Mouse (Mus musculus): ENCODE data around the gene Deaf1.

Deaf1 gene

DNA sequence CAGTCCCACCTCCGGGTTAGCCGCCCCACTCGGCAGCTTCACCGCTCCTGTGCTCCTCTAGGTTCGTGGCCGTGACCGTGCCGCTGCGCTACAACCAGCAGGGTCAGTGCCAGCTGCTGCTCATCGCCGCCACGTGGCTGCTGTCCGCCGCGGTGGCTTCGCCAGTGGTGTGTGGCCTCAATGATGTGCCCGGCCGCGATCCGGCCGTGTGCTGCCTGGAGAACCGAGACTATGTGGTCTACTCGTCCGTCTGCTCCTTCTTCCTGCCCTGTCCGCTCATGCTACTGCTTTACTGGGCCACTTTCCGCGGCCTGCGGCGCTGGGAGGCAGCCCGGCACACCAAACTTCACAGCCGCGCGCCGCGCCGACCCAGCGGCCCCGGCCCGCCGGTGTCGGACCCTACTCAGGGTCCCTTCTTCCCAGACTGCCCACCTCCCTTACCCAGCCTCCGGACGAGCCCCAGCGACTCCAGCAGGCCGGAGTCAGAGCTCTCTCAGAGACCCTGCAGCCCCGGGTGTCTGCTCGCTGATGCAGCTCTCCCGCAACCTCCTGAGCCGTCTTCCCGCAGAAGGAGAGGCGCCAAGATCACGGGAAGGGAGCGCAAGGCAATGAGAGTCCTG is 33.5 kb downstream of the Deaf1 start:
- DNase-seq: no peak

- DNase-seq: no peak
Measured at GRCm38 (mm10) chr7:141292583-141293388, 34.7 kb downstream of the Deaf1 start.

DNA sequence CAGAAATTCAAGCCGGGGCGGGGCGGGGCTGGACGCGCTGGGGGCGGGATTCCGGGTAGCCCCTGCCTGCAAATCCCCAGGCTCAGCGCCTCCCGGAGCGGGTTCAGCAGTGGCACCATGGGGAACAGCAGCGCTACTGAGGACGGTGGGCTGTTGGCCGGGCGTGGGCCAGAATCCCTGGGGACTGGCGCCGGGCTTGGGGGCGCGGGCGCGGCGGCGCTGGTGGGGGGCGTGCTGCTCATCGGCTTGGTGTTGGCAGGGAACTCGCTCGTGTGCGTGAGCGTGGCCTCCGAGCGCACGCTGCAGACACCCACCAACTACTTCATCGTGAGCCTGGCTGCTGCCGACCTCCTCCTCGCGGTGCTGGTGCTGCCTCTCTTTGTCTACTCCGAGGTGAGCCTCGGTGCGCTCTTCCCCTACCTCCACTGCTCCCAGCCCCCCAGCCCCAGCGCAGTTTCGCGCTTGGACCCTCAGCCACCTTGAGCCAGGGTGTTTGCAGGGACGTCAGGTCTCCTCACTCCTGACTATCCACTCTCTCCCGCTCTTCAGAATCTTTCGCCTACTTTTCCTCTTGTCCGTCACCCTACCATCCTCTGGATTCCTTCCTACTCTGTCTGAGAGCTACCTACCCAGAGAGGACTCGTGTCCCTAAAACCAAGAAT is 35.4 kb downstream of the Deaf1 start, which contains the start of gene Drd4:
Gene Drd4, plus strand, starts transcription at position 86 of the 662 bp plus-strand sequence.
- DNase-seq: no peak

DNA sequence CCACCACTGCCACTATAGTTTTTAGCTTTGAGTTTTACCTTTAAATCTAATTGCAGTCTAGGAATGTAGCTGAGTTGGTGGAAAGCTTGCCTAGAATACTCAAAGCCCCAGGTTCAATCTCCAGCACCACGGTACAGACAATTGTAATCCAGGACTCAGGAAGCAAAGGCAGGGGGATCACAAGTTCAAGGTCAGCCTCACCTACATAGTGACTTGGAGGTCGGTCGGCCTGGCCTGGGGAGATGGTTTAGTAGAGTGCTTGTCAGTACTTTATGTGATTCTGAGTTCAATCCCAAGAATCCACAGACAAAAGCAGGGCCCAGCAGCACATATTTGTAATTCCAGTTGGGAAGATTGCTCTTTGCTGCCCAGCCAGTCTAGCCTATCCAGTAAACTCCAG is 39.4 kb downstream of the Deaf1 start:
- no peak for DNase-seq

DNA sequence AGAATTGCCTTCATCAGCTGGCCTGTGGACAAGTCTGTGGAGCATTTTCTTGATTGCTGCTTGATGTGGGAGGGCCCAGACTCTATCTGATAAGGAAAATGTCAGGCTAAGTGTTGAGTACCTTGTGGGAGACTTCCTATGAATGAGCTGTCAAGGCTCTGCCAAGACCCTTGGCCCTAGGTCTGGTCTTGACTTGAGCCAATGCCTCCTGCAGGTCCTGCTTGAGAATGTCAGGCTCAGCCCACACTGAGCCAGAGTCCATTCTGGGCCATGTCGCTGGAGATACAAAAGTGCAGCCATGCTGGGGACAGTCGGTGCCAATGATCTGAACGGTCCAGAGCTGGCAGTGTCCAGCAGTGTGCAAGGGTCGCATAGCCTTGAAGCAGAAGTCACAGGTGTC is 44.7 kb downstream of the Deaf1 start:
- DNase-seq: no peak

- DNase-seq: peak; percentile 40
Measured at GRCm38 (mm10) chr7:141281442-141281841, 46.0 kb downstream of the Deaf1 start.

GRCm38 (mm10) chr7:141278766-141279590 is 48.5 kb downstream of the Deaf1 start, which contains the start of gene Sct:
Gene Sct (minus strand): TSS chr7:141279133.
- DNase-seq: peak; percentile 49

DNA sequence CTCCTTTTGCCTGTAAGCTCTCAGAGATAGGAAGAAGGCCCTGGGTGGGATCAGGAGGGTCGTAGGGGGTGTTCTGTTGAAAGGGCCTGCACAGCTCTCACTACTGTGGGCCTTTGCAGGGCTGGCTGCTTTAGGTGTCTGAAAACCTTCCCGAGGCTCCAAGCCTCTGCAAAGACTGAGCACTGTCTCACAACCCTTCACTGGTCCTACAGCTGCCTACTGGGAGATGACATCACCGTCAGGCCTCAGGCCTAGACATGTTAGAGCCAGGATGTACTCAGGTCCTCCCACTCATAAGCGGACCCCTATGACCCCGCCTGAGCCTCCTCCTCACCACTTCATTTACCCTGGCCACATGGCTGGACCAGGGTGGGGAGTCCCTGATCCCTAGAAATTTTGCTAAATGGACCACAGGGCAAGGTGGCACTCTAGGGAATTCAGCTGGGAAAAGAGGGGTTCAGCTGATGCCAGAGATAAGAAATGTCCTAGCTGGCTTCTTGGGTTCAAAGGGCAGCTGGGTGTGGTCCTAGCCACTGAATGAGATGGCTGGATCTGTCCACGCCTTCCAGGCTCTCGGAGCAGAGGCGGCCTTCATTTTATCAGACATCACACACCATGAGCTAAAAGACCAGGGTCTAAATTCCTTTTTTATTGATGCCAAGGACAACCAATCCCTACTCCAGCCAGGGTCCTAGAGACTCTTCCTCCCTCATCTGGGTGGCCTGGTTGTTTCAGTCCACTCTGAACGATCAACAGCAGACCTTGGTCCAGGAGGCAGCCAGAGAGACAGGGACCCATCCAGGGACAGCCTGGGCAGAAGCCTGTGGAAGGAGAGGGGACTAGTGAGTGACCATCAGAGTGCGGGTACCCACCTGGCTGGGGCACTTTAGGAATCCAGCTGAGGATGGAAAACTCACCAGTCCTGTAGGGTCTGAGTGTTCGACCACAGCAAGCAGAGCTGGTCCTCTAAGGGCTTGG is 49.5 kb downstream of the Deaf1 start:
- no peak for DNase-seq

DNA sequence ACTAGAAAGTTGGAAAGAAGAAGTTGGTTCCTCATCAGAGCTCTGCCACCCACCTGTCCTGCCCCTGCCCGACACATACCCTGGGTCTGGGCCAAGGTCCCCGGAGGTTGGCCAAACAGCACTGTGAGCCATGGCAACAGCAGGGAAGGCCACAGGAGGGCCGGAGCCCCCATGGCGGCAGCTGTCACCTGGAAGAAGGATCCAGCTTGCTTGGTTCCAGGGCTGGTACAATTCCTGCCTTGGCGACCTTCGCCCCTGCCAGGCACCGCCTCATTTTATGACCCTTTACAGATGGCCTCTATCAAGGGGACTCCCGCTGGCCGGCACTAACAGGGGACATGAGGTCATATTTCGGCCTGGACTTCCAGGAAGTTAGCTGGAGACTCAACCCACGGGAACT is 50.9 kb downstream of the Deaf1 start, which contains the start of gene Cdhr5:
Gene Cdhr5, minus strand, starts transcription at position 241 of the 400 bp plus-strand sequence.
- DNase-seq: peak; percentile 87

DNA sequence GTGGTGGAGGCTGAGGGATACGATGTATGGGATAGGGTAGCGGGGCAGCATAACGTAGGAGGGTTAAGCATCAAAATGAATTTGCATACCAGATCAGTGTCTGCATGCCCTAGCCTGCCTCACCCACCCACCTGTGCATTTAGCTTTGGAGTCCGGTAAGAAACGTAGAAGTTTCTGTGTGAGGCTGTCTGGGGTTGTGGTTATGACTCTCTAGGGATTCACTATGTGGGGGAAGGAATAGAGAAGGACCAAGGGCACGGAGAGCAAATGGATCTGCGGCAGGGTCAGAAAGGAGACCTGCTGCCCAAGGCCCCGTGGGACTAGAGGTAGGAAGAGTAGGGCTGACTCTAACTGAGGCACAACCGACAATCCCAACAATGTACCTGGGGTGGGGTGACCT is 52.1 kb downstream of the Deaf1 start:
- DNase-seq: no peak

GRCm38 (mm10) chr7:141270631-141271030 is 56.9 kb downstream of the Deaf1 start:
- no peak for DNase-seq

- no peak for DNase-seq
Measured at GRCm38 (mm10) chr7:141269273-141269545, 58.3 kb downstream of the Deaf1 start.

DNA sequence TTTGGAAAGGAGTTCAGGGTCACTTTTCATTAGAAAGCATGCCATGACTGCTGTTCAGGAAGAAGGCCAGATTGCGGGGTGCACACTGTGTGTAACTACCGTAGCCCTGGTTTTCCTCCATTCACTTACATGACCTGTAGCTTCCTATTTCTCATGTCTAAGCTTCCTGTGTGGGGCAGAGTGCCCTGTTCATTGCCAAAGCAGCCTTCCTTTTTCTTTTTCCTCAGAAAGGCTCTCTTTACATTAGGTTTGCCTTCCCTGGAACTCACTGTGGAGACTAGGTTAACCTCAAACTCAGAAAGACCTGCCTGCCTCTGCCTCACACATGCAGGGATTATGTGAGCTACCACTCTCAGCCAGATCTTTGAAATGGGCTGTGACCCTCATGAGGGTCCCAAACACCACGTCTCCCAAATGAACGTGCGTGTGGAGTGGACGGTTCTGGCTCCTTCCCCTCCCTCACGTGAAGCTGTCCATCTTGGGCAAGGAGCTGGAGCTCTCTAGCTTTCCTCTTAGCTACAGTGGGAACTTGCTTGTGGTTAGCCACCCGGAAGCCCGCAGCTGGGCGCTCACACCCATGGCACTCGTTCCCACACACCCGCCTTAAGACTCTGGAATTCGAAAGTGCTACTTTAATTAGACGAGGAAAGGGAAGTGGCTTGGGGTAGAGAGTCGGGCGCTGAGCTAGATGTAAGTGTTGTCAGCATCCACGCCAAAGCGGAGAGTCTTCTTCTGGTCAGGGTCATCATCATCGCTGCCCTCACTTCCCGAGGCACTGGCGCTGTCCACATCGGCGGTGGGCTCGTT is 58.8 kb downstream of the Deaf1 start:
- DNase-seq: no peak

GRCm38 (mm10) chr7:141265739-141266561 is 61.5 kb downstream of the Deaf1 start, which contains the start of gene Irf7:
Gene Irf7 (minus strand): TSS chr7:141266481.
- peak; percentile 68 for DNase-seq

- DNase-seq: no peak
Measured at GRCm38 (mm10) chr7:141265411-141265738, 62.1 kb downstream of the Deaf1 start.

DNA sequence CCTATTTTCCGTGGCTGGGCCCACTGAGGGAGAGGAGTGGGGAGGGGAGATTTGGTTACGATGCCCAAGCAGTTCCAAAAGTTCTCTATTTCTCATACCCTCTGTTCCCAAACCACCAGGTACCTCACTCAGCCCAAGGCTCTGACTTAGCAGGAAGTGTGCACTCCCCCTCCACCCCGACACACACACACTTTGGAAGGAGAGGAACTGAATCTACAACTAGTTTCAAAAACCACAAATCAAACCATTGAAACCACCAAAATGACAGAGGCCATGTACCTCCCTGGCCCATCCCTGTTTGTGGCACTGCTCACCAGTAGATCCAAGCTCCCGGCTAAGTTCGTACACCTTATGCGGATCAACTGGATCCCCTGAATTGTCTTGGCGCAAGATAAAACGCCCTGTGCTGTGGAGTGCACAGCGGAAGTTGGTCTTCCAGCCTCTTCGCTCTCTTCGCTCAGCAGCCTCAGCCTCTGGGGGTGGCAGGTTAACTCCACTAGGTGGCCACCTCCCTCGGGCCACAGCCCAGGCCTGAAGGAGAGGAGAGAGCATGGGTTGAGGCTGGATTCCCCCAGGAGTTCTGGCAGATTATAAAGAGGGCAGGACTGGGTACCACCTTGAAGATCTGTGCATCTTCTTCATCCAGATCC is 62.6 kb downstream of the Deaf1 start:
- DNase-seq: no peak

DNA sequence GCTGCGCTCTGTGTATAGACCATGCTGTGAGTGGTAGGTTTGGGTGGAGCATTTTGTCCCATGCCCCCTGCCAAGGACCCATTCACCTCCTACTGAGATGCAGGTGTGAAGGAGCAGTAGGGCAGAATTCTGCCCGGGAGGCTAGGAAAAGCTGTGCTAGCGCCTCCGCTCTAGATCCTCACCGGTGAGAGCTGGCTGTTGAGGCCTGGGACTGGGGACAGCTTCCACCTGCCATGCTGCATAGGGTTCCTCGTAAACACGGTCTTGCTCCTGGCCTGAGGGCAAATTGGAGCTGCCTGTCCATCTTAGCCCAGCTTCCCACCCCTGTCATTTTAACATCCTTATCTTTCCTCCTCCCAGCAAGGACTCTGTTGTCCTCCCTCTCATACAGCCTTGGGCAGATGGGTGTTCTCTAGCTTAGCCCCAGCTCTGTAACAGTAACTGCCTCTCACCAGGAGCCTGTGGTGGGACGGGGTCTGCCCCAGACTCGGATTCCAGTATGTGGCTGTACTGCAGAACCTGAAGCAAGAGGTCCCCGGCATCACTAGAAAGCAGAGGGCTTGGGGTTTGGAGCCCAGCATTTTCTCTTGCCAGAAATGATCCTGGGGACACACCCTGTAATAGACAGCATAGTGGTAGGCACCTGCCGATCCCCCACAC is 63.3 kb downstream of the Deaf1 start:
- DNase-seq: no peak

- no peak for DNase-seq
Measured at GRCm38 (mm10) chr7:141263640-141264039, 63.9 kb downstream of the Deaf1 start.

- DNase-seq: no peak
Measured at GRCm38 (mm10) chr7:141261480-141261879, 66.0 kb downstream of the Deaf1 start.

All from kidney, adult 11 months (tissue).